Mouse (Mus musculus) T-cell, adult 2 months (primary cell): Measurements from ENCODE around the gene Rai1.

ENCODE experiments used
- DNase-seq: peaks from one replicate; pipeline ENCODE4 v3.0.0; 2022; ENCODE audit warnings: low spot score

Rai1 gene

GRCm38 (mm10) chr11:60094909-60095810 is 9.7 kb upstream of the Rai1 start:
- no peak for DNase-seq

- DNase-seq: no peak
Measured at GRCm38 (mm10) chr11:60099555-60100186, 5.1 kb upstream of the Rai1 start.

DNA sequence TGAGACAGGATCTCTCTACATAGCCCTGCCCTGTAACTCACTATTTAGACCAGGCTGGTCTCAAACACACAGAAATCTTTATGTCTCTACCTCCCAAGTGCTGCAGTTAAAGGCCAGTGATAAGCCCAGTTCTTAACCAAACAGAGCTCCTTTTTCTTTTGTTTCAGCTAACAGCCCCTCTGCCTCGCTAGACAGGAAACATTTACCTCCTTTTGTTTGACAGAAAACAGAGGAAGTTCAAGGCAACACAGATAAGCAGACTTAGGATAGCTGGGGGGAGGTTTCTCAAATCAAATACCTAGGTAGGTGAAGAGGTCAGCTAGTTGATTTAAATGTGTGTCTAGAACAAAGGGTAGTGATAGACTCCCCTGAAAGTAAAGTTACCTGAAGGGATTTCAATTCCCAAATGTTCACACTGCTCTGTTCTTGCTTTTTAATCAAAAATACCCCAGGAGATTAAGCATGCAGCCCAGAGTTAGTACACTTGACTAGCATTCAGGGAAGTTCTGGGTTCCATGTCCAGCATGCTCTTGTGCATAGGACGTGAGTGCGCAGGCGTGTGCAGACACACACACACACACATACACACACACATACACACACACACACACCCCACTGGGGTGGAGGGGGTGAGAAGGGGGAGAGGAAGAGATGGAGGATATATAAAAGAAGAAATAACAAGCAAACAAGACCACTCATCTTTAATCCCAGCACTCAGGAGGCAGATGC is 3.8 kb upstream of the Rai1 start:
- DNase-seq: no peak

GRCm38 (mm10) chr11:60101986-60102385 is 2.8 kb upstream of the Rai1 start:
- DNase-seq: no peak

GRCm38 (mm10) chr11:60102664-60103063 is 2.1 kb upstream of the Rai1 start:
- DNase-seq: no peak

DNA sequence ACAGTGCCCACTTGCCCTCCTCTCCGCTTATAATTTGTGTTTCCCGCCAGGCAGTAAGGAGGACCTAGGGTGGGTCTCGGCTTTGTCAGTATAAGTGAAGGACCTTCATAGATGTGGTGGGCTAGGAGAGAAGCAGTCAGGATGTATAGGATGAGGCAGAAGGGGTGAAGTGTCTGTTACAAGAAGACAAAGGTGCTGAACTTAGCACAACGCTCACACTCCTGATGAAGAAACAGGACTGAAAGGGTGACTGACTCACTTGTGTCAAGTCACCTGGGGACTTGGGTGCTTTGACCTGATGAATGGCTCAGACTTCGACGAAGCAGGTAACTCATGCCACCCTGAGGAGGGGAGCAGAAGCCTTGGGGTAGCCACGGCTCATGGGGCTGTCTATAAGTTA is 1.2 kb upstream of the Rai1 start:
- no peak for DNase-seq

- DNase-seq: peak; percentile 52
Measured at GRCm38 (mm10) chr11:60105593-60106542, 1.1 kb downstream of the Rai1 start.

DNA sequence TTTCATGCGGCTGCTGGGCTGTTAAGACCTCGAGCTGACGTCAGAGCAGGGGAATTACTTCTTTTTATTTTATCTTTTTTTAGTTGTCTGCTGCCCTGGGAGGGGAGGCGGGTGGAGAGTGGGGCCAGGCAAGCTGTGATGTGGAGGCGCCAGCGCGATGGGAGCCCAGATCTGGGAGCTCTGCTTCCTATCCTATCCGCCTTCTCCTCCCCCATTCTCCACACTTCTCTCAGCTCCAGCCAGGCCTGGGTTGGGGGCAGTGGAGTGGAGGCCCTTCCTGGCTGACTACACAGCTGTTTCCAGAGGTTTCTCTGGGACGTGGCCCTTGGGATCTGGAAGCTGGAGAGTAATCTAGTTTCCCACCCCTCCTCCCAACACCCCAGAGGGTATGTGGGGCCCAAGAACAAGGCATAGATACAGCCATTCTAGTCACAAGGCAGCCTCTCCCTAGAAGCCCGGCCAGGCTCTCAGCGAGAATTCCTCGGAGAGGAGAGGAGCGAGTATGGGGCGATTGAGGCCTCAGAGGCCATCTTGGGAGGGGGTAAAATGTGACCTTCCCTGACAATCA is 1.8 kb downstream of the Rai1 start:
- DNase-seq: peak; percentile 55

DNA sequence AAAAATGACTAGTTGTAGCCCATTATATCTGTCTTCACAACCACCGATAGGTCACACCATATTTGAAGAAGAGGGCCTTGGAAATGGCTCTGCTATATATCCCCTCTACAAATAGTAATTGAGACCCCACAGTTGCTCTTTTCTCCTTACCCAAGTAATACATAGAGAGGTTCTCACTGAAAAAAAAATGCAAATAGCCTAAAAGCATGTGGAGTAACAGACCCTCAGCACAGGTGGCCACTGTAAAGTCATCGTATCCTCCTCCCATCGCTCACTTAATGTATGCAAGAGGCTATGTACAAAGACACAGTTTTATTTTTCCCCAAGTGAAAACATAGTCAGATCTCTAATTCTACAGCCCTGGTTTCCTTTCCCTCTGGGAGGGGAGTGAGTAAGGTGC is 2.6 kb downstream of the Rai1 start:
- no peak for DNase-seq

DNA sequence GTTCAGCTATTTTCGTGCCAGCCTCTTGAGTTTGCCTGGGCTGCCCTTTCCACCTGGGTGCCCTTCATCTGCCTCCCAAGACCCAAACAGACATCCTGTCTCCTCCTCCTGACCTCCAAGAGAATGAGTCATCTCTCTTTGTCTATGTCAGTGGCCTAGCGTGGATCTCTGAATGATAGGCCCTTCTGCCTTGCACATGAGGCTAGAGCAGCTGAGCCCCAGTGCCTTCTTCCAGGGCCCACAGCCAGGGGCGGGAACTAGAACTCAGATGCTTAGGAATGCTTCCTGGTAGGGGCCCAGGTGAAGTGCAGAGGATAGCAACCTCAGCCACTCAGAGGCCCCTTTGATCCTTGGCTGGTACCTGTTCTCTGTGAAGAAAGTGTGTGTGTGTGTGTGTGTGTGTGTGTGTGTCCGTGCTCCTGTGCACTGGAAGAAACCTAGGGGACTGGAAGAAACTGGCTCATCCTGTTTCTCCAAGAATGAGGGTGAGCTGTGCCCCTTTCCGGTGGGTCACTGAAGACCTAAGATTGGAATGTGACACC is 3.9 kb downstream of the Rai1 start:
- DNase-seq: peak; percentile 53

DNA sequence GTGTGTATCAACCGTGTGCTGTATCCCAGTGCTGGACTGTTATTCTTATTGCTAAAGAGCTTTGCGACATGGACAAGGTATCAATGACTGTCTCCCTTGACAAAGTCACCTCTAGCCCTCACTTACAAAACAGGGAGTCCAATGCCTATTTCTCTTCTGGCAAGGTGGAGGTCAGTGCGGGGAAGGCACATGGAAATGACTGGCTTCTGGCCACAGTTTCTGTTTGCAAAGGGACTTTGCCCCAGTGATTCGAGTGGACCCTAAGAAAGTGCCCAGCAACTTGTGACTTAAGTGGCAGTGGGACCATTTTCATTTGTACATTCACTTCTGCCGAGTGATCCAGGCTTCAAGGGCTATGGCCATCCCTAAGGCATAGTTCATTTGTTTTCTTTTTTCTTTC is 5.6 kb downstream of the Rai1 start:
- no peak for DNase-seq

GRCm38 (mm10) chr11:60111576-60111975 is 6.8 kb downstream of the Rai1 start:
- no peak for DNase-seq

DNA sequence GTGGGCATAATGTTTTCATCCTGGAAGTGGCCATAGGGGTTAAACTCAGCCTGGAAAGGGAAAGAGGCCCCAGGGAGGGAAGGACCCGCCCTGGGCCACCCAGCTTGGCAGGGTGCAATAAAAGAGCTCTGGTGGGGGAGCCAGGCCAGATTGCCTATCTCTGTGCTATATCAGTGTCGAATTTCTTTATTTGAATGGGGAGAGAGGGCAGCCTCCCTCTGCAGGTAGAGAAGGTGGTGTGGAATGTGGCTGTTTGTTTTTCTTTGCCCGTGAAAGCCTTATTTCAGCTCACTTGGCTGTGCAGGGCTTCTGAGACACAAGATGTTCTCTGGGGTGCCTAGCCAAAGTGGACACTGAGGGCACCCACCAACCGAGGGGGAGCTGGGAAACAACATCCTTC is 8.8 kb downstream of the Rai1 start:
- no peak for DNase-seq

DNA sequence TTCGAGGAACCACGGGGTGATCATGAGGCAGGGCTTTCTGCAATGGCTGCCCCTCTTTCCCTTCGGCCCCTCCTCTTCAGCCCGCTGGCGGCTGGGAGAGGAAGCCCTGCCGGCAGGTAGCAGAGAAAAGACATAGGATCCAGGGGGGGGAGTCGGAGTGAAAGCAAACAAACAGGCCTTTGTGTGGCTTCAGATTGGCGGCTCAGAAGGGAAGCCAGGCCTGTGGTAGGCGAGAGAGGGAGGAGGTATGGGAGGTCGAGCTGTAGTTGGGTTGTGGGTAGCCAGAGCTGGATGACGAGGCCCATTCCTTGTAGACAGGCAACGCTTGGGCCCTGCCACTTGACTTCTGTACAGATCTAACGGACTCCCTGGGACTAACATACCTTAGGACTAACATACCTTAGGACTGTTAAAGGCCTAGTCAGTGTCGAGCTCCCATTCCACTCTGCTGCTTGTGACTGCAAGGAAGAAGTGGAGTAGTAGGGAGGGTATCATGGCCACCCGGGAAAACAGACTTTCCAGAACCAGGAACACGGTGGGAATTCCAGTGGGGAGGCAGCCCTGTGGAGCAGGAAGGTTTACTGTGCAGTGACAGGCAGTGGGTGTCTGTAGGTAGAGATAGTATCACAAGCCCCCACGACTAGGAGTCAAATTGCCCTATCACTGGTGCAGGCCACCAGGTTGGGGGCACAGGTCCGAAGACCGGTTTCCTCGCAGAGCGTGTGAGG is 9.6 kb downstream of the Rai1 start:
- DNase-seq: peak; percentile 71

DNA sequence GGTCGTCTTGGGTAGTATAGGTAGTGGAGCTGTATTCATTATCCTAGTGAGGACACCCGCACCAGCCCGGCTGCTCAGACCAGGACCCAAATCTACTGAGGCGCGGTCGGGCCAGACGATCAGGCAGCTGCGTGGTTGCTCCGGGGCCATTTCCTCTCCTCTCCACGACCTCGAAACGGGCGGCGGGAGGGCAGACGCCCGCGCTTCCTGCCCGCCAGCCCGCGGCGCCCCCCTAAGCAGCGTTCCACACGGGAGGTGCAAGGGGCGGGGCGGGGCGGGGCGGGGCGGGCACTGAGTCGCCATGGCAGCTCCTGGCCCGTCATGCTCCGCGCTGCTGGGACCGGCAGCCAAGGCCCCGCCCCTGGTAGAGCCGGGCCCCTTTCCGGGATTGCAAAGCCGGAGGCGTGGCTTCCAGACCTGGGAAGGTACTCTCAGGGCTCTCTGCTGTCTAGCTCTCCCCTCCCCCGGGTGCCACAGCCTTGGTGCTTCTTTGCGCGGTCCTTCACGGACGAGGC is 10.3 kb downstream of the Rai1 start:
- DNase-seq: peak; percentile 96

DNA sequence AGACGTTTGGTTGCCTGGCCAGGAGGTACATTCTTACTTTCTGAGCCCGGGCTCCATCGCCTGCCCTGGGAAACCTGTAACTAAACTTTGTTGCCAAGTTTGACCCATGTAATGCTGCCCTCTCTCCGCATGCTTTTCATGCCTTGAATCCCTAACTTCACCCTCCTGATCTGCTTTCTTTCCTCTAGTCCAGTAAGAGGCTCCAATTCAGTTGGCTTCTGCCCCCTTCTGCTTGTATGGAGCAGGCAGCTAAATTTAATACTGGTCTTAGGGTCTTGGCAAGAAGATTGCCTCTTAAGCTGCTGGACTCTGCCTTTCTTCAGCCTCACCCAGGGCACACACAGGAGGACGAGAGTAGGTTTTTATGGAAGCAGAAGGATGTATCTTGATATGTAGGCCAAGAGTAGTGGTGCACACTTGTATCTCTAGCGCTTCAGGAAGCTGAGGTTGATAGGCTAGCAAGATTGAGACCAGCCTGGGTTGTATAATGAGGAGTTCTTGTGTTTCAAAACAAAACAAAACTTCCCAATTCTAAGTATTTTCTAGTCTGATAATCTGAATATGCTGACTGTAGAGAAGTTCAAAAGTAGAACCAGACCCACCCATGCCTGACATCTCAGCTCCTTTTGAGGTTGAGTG is 10.9 kb downstream of the Rai1 start:
- DNase-seq: no peak

DNA sequence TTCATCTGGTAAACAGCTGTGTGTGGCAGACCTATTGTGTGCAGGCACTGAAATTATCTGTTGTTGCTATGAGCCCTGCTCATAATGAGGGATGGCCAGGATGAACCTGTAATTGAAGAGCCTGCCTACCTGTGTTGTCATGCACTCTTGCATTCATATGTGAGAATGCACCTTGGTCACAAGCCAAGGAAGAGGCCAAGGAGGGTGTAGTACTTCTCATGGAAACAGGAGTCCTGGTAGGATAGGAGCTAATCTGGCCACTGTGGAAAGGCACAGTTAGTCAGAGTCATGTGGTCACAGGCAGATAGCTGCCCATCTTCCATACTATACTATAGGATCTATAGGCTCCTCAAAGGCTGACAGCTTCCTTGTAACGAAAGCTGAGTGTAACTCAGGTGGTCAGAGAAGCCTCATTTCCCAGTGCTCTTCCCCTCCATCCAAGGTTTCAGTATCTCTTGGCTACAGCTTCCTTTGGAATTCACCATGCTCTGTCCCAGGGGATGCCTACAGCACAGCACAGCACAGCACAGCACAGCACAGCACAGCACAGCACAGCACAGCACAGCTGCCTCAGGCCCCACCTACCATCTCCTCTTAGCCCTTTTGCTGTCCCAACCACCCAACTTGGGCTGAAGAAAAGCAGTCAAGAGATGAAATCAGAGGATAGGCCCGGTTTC is 15.9 kb downstream of the Rai1 start:
- DNase-seq: no peak

DNA sequence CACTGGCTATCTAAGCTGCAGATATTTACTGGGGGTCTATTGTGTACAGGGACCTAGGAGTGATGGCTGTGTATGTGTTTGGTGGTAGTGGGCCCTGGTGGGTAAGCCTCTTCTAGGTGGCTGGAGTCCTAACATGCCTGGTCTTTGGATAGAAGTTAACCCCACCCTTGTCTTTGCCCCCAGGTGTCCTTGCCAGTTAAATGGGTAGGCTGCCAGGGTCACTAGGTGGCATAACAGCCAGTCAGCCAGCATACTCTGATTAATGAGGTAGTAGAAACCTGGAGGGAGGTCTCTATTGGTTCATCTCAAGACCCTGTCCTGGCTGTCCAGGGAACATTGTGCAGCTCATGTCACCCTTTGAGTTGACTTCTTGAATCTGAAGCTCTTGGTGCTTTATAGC is 17.8 kb downstream of the Rai1 start:
- DNase-seq: no peak

DNA sequence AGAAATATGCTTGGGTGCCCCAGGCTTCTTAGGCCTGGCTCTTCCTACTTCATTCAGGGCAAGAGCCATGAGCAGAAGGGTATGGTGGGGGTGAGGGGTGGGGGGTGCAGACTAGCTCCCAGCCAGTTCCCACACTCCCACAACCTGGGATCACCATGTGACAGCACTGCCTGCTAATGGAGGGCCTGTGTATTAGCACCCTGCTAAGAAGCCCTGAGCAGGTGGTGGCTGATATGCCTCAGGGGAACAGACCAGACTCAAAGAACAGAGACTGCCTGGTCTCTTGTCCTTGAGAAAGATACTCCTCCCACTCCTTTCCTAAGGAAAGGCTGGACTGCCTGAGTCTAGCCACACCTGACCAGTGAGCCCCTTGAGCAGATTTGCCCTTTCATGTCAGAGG is 22.2 kb downstream of the Rai1 start:
- DNase-seq: no peak
